Mouse (Mus musculus): ENCODE results near the gene Smim24.

GRCm38 (mm10) chr10:81358841-81359240 is 34.0 kb upstream of the Smim24 start:
- TF ChIP-seq CTCF (IDR thresholded peaks at IDR 0.05; ENCODE audit: insufficient read depth, low read depth, low read length) = no peak
- no peak for TF ChIP-seq POLR2A (IDR thresholded peaks at IDR 0.05; ENCODE audit: insufficient read depth, low read depth, low read length)
